Mouse (Mus musculus) forelimb bud, embryonic 11.5 days (tissue): ENCODE data around the gene Sulf2.

Source experiments
- DNase-seq: peaks from one replicate; pipeline ENCODE4 v3.0.0-alpha.2; 2012; ENCODE audit warnings: low read depth, low spot score

Sulf2 gene

GRCm38 (mm10) chr2:166059684-166060423, 95.6 kb downstream of the Sulf2 start:
- DNase-seq = no peak

GRCm38 (mm10) chr2:166054002-166054539, 101.4 kb downstream of the Sulf2 start:
- no peak for DNase-seq

GRCm38 (mm10) chr2:166051966-166052365, 103.5 kb downstream of the Sulf2 start:
- DNase-seq = no peak

- no peak for DNase-seq
Measured at GRCm38 (mm10) chr2:166051421-166051820, 104.0 kb downstream of the Sulf2 start.

GRCm38 (mm10) chr2:166048852-166049251, 106.6 kb downstream of the Sulf2 start:
- no peak for DNase-seq

GRCm38 (mm10) chr2:166047931-166048330, 107.5 kb downstream of the Sulf2 start:
- no peak for DNase-seq

- peak; percentile 30 for DNase-seq
Measured at GRCm38 (mm10) chr2:166045549-166046501, 109.6 kb downstream of the Sulf2 start.

- no peak for DNase-seq
Measured at GRCm38 (mm10) chr2:166045006-166045405, 110.5 kb downstream of the Sulf2 start.

GRCm38 (mm10) chr2:166042542-166042941, 112.9 kb downstream of the Sulf2 start:
- DNase-seq = no peak

- DNase-seq = no peak
Measured at GRCm38 (mm10) chr2:166039681-166040080, 115.8 kb downstream of the Sulf2 start.

GRCm38 (mm10) chr2:166035725-166036124, 119.7 kb downstream of the Sulf2 start:
- no peak for DNase-seq

- no peak for DNase-seq
Measured at GRCm38 (mm10) chr2:166034967-166035490, 120.4 kb downstream of the Sulf2 start.

- no peak for DNase-seq
Measured at GRCm38 (mm10) chr2:166032628-166033027, 122.8 kb downstream of the Sulf2 start.

- DNase-seq = peak; percentile 92
Measured at GRCm38 (mm10) chr2:166031120-166031929, 124.1 kb downstream of the Sulf2 start.

GRCm38 (mm10) chr2:166030256-166030995, 125.0 kb downstream of the Sulf2 start:
- no peak for DNase-seq

GRCm38 (mm10) chr2:166029232-166029631, 126.2 kb downstream of the Sulf2 start:
- DNase-seq = no peak

- no peak for DNase-seq
Measured at GRCm38 (mm10) chr2:166027834-166028233, 127.6 kb downstream of the Sulf2 start.

- DNase-seq = no peak
Measured at GRCm38 (mm10) chr2:166025943-166026342, 129.5 kb downstream of the Sulf2 start.

- DNase-seq = no peak
Measured at GRCm38 (mm10) chr2:166024621-166025020, 130.8 kb downstream of the Sulf2 start.

GRCm38 (mm10) chr2:166024079-166024478, 131.4 kb downstream of the Sulf2 start:
- DNase-seq = no peak
